Mouse (Mus musculus) heart, postnatal 14 days (tissue): Measurements from ENCODE around the gene Tnfrsf4. TPM values are rescaled to one million over a fixed set of nuclear protein-coding genes. Genes with fewer than 3 reads are reported as not detected.

Experiments used
- DNase-seq, 2 experiments: peaks; one replicate each; pipeline ENCODE4 v3.0.0; 2021 to 2022
- intact Hi-C: fragments of 180-260 bp; cut with DNase I; formaldehyde crosslinking; loops from one replicate; pipeline ENCODE4 v1.15.1; 2025
- long read RNA-seq, 2 experiments: library from polyadenylated mRNA; stranded (forward); transcript quantifications; one replicate each; pipeline ENCODE4 v2.0.0; 2021
- total RNA-seq, 2 experiments: library from RNA; stranded (reverse); gene quantifications; 2 replicates each; pipeline ENCODE4 v1.2.3; 2021

Tnfrsf4 gene
- under 1 TPM; 0.50 to 0.80 TPM for total RNA-seq
- long read RNA-seq, experiment 1 = 0 reads
- long read RNA-seq, experiment 2 = 0 reads

DNA sequence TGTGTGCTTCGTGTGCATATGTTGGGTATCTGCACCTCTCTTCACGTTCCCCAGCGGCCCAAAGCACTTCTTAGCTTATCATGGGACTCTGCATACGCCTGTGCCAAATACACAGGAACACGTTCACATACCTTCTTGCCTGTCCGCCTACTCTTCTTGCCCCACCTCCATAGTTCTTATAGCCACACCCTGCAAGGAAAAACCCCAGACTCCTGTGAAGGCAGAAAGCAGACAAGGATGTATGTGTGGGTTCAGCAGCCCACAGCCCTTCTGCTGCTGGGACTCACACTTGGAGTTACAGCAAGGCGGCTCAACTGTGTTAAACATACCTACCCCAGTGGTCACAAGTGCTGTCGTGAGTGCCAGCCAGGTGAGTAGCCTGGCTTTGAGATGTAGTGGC is at the start of gene Tnfrsf4:
Gene Tnfrsf4 (plus strand): TSS at position 207 of the 400 bp plus-strand sequence.
- intact Hi-C loops = no loop called here
- no peak for DNase-seq

DNA sequence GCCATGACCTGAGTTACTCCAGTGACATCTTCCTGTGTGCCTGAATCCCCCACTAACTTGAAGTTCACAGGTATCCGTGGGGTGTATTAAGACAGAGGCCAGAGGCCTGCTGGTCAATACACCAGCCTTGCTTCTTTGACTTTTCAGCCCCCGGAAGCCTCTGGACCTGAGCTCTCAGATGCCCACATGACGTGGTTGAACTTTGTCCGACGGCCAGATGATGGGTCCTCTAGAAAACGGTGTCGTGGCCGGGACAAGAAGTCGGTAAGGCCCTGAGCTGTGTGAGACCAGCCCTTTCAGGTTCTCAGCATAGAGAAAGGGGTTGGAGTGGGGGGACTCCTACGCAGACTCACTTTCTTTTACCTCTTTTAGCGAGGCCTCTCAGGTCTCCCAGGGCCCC is 49.2 kb upstream of the Tnfrsf4 start:
- intact Hi-C loops = loop anchor here (5.0 kb wide), 1 partner anchor 68 kb away; no protein-coding TSS in a partner anchor
- DNase-seq = no peak

- intact Hi-C loops = no loop called here
- DNase-seq = no peak
Observed at GRCm38 (mm10) chr4:155969043-155969653, 44.5 kb upstream of the Tnfrsf4 start.

- DNase-seq = no peak
- intact Hi-C loops = no loop called here
Observed at GRCm38 (mm10) chr4:155970286-155970685, 43.4 kb upstream of the Tnfrsf4 start.

DNA sequence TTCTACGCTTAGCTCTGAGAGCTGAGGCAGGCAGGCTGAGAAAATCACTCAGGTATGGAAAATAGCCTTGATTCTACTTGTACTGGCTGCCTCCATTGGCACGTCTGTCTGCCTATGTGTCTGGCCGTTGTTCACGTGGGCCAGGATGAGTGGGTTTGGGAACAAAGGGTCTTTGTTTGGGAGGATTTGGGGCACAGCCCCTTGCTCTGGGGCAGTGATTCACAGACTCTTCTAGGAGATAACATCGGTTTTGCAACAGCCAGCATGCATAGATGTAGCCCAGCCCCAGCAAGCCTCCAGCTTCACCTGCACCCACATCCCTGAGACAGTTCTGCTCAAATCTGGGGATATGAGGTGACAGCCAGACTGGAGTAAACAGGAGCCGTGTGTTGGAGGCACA is 41.0 kb upstream of the Tnfrsf4 start:
- no peak for DNase-seq
- intact Hi-C loops = no loop called here

DNA sequence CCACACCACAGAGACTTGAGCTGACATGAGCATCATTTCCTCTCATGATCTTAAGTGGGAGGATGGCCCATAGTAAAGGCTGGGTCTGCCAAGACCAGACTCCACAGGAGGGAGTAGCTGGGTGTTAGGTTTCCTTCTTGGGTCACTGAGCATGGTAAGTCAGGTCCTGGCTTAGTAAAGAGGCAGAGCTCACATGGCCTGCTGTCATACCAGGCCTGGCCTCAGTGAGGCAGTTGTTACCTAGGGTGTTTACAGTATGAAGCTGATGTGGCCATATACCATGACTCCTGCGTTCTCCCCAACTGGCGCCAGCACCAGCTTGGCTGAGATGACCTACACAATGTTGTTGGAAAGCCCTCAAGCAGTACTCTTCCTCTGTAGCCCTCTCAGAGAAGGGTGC is 40.4 kb upstream of the Tnfrsf4 start:
- intact Hi-C loops = no loop called here
- no peak for DNase-seq

GRCm38 (mm10) chr4:155981436-155982082 is 32.1 kb upstream of the Tnfrsf4 start:
- no peak for DNase-seq
- intact Hi-C loops = no loop called here

DNA sequence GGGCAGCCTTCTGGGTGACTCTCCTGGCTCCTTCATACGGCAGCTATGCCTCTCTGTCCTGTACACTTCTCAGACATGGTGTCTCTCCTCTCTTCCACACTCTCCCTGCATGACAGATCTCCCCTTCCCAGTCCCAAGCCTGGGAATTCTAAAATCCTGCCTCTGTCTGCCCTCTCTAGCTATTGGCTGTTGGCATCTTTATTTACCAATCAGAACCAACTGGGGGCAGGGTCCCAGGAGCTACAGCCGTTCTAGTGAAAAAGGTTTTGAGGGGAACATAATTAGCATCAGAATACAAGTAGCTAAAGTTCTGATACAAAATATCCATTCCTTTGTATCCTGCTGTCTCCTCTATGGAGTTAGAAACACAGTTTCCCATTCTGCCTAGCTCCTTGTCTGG is 29.9 kb upstream of the Tnfrsf4 start:
- no peak for DNase-seq
- intact Hi-C loops = no loop called here

DNA sequence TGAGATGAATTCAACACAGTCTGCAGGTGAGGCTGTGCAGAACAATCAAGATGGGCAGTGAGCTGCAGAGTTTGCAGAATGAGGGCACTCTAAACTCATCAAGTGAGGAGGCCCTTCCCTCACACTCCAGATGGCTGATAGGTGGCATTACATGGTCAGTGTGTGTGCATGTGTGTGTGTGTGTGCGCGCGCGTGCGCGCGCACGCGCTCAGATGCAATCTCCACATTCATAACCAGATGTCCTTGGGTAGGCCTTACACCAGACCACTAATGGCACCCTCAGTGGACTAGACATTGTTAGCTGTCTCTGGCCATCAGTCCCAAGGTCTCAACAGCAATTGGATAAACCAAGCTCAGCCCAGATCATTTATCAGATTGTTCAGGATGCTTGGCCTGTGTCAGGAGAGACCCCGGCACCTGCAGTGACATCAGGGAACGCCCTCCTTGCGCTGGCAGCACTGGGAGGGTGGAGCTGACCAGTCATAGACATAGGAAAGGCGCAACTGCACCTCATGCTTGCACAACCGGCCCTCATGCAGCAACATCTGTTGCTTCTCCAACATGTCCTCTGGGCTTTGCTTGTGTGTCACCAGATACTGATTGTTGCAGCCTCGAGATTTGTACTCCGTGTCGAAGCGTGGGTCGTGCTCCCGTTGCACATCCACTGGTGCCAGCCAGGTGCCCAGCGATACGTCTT is 22.3 kb upstream of the Tnfrsf4 start:
- intact Hi-C loops = loop anchor here (10.0 kb wide), 1 partner anchor 113 kb away; the partner anchor contains the start of gene 9430015G10Rik
- no peak for DNase-seq

DNA sequence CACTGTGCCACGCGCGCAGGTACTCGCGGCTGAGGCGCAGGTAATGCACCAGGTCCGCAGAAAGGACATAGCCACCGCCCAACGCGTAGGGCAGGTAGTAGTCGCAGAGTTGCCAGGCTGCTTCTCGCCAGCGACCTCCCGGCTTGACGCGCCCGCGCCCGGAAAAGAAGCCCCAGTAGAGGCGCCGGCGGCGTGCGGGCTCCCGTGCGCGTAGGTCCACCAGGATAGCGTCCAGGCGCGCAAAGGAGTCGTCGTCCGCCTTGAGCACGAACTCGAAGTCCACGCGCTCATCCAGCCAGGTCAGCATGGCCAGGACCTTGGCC is 21.8 kb upstream of the Tnfrsf4 start:
- intact Hi-C loops = loop anchor here (2.0 to 10.0 kb wide), 2 partner anchors 41 to 113 kb away; partner anchors contain the start of gene 9430015G10Rik

DNA sequence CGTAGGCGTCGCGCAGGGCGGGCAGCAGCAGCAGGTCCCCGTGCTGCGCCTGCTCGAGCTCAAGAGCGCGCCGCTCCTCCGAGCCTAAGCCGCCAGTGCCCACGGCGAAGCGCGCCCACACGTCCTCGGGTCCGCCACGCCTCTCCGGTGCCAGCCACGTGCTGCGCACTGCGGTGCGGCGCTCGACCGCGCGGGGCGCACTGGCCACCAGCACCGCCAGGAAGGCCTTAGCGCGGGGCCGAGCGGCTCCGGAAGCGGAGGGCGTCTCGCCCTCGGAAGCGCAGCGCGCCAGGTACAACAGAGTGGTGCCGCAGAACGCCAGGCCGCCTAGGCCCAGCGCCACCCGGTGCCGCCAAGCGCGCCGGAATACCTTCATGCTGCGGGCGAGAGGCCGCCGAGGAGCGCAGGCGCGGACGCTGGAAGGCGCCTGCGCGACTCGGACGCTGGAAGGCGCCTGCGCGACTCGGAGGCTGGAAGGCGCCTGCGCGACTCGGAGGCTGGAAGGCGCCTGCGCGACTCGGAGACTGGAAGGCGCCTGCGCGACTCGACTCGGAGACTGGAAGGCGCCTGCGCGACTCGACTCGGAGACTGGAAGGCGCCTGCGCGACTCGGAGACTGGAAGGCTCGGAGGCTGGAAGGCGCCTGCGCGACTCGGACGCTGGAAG is 21.3 kb upstream of the Tnfrsf4 start, which contains the start of the genes B3galt6 and Sdf4:
Gene B3galt6 (minus strand): TSS at position 409 of the 665 bp plus-strand sequence.
Gene Sdf4 (plus strand): TSS at position 632 of the 665 bp plus-strand sequence.
- DNase-seq = peak; percentile 86 to 90
- intact Hi-C loops = loop anchor here (2.0 to 10.0 kb wide), 2 partner anchors 40 to 112 kb away; partner anchors contain the start of gene 9430015G10Rik

More for the DNA sequence above, 21.8 kb upstream of the Tnfrsf4 start:
- no peak for DNase-seq

DNA sequence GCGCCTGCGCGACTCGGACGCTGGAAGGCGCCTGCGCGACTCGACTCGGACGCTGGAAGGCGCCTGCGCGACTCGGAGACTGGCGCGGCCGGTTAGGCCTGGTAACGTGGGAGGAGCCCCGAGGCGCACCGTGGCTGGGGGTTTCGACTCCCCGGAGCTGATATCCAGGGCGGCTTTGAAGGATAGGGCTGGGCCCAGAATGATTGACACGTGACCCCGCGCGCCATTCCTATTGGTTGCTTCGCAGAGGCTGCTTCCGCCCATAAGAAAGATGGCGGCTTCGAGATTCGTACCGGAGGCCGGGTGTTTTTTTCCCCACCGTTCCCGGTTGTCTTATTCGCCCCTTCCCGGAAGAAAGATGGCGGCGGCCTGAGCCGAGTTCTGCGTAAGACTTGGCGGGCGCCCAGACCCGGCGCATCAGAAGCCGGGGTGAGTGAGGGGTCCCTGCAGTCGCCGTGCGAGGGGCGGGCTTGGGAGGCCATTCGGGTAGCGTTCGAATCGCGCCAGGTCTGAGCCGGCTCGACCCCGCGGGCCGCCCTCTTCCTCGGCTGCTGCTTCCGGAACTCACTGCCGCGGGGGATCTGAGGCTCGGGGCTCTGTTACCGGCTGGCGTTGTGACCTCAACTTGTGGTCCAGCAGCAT is 20.6 kb upstream of the Tnfrsf4 start:
- DNase-seq = peak; percentile 93 to 98
- intact Hi-C loops = loop anchor here (2.0 to 10.0 kb wide), 2 partner anchors 40 to 112 kb away; partner anchors contain the start of gene 9430015G10Rik

DNA sequence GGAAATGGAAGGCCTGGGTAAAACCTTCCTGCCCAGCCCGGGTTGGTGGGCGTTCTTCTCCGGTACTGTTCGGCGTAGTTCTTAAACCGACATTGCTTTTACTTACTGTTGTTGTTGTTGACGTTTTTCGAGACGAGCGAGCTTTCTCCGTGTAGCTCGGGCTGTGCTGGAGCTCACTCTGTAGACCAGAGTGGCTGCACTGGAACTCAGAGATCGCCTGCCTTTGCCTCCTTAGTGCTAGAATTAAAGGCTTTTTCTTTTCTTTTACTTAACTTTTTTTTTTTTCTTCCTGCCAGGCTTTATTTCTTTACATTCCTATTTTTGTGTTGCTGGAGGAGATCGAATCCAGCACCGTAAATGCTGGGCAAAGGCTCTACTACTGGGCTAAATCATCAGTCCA is 20.0 kb upstream of the Tnfrsf4 start:
- DNase-seq = no peak
- intact Hi-C loops = loop anchor here (2.0 to 10.0 kb wide), 2 partner anchors 39 to 111 kb away; partner anchors contain the start of gene 9430015G10Rik

GRCm38 (mm10) chr4:156004109-156004508 is 9.5 kb upstream of the Tnfrsf4 start:
- no peak for DNase-seq
- intact Hi-C loops = no loop called here

DNA sequence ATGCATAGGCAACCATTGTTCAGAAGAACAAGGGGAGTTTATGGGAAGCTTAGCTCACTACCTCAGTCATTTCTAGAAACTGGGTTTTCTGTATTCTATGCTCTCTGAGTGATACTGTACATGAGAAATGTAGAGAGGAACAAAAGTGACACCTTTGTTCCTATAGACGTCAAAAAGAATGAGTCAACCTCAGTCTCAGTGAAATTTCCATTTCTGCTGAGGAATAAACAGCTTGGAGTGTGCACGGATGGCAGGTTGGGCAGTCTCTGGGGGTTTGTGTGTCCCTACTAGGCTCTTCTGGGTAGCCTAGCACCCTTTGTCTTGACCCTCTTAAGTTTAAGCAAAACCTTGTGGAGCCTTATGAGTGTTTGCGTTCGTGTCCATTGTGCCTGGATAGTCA is 5.3 kb upstream of the Tnfrsf4 start:
- no peak for DNase-seq
- intact Hi-C loops = no loop called here

DNA sequence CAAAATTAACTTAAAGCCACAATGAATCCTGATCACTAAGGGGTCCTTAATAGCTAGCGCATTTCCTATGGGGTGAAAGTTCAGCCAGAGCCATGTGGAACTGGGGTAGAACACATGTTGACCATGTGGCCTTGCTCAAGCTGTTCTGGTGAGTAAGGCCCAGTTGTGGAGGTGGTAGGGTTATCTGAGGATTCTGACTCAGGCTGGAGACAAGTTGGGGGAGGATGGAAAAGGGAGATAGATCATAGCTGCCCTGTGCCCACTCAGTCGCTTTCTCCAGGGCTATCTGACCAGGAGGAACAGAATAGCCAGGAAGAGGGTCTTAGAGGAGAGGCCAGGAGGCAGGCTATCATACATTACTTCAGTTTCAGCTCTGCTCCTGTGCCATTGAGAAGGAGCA is 793 bp downstream of the Tnfrsf4 start:
- DNase-seq = no peak
- intact Hi-C loops = no loop called here

GRCm38 (mm10) chr4:156019771-156020170 is 6.1 kb downstream of the Tnfrsf4 start:
- intact Hi-C loops = no loop called here
- no peak for DNase-seq

- DNase-seq = no peak
- intact Hi-C loops = no loop called here
Observed at GRCm38 (mm10) chr4:156021381-156021780, 7.7 kb downstream of the Tnfrsf4 start.

DNA sequence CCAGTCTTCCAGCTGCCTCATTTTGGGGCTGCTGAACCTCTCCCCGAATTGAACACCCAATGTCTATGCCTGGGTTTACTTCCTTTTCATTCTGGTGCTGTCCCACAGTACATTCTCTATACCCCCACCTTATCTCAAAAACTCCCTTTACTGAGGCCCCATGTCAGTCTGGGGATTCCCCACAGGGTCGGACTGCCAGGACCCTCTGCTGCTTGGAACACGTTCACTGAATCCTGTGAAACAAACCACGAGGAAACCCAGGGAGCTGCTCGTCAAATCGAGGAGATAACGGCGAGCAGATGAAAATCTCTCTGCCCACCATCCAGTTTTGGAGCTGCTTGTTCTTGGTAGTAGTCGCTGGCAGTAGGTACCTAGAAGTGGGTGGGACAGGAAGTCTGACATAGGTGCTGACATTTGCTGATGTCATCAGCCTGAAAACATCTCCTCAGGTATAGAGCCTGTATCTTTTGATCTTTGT is 8.3 kb downstream of the Tnfrsf4 start:
- no peak for DNase-seq
- intact Hi-C loops = no loop called here

- intact Hi-C loops = no loop called here
Observed at GRCm38 (mm10) chr4:156023520-156023919, 9.9 kb downstream of the Tnfrsf4 start.

More at GRCm38 (mm10) chr4:156023520-156023919, 9.9 kb downstream of the Tnfrsf4 start:
- no peak for DNase-seq
